Mouse (Mus musculus): ENCODE data around the gene Hid1. TPM values are rescaled to one million over a fixed set of nuclear protein-coding genes. Genes with fewer than 3 reads are reported as not detected.

Gene Hid1
- polyA plus RNA-seq (2017; shearing (Covaris generic)): 16.5 TPM

DNA sequence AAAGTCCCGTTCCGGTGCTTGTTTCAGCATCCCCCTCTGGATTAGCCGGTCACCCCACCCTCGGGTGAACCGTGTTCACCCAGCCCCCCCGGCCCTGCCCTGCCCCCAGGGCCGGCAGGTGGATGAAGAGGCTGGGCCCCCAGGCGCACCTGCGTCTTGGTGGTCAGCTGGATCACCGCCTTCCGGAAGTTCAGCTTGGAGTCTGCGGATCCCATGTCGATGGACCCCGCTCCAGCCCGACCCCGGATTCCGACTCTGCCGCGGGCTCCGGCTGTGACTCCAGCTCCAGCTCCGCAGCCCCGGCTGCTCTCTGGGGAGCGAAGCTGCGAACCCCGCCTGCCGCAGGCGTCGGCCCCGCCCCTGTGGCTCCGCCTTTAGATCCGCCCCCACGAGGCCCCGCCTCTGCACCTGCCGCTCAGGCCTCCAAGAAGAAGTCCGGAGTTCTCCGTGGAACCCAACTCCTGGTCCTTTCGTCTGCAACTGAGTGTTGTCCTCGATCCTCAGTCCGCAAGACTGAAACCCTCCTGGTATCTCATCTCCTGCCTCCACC lies at the start of gene Hid1:
TSS of gene Hid1 (minus strand) at position 362 of the 550 bp plus-strand sequence.

DNA sequence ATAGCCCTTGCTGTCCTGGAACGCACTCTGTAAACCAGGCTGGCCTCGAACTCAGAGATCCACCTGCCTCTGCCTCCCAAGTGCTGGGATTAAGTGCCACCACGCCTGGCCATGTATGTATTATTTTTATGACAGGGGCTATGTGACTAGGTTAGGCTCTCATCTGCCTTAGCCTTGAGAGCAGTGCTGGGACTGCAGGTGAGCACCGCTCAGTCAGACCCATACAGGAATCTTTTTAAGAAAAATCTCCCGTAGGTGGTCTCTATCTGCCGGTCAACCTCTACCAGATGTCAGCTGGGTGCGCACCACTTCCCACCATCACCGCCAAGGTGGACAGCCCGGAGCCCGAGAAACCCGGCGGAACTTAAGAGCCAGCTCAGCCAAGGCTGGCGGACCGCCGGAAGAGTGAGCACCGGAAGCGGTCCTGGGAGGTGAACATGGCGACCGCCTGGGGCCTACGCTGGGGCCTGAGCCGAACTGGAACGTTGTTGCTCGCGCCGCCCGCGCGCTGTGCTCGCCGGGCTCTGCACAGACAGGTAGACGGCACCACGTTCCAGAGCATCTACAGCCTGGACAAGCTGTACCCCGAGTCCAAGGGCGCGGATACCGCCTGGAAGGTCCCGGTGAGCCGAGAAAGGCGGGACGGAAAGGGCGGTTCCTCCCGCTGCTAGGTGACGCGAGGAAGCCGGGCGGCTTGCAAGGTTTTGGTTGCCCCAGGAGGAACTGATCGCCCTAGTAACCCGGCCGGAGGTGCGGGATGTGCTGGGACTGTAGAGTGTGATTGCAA lies 36.0 kb upstream of the Hid1 start, which contains the start of gene Mrpl58:
TSS of gene Mrpl58 (plus strand) at position 415 of the 787 bp plus-strand sequence.

GRCm38 (mm10) chr11:115381743-115382539 lies 14.4 kb upstream of the Hid1 start, which contains the start of gene Cdr2l:
Cdr2l (plus strand) TSS chr11:115381916.

DNA sequence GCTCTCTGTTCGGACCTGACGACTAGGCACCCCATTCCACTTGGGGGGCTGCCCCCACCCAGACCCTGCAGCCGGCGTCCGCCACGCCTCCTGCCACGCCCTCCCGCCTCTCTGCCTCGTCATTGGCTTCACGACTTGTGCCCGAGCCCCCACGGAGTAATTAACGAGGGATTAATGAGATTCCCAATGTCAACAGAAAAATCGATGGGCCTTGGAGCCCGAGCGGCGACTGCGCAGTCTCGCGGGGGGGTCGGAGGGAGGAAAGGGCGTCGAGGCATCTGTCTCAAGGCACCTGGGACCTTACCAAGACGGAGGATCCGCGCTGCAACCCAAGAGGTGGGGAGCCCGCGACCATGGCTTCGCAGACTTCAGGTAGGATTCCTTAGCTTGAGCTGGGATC lies 33.0 kb downstream of the Hid1 start, which contains the start of gene Otop3:
TSS of gene Otop3 (plus strand) at position 201 of the 400 bp plus-strand sequence.

DNA sequence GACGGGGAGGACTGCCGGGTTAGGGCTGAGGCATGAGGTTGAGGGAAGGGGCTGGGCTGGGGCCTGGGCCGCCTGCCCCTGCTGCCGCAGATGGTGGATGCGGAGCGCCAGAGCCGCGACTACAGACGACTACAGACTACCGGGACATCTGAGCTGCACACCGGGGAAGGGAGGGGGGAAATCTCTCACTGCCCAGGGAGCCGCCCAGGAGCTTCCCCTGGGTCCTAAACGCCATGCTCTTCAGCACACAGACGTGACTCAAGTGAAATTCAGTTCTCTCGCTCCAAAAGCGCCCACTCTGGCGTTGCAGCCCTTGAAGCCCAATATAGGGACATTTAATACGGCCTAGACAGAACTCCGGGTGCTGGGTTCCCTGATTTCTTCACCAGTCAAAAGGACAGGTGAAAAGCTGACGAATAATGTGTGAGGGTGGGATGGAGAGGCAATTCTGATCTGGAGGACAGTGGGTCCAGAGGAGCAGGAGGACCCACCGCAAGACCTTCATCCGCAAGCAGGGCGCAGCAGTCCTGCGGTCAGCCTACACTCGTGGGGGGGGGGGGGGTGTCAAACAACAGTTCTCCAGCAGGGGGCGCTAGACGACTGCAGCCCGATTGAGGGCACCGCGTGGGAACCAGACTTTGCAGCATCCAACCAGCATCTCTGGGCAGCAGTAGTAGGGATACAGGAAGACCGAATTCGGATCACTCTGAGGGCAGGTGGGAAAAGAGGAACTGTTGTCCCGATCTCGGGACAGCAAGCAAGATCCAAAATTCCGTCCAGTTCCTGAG lies 45.5 kb downstream of the Hid1 start, which contains the start of gene Ush1g:
TSS of gene Ush1g (minus strand) at position 136 of the 788 bp plus-strand sequence.

GRCm38 (mm10) chr11:115306863-115307262 lies 60.7 kb downstream of the Hid1 start, which contains the start of gene Otop2:
Otop2 (plus strand) TSS chr11:115307163.

Other genes with a start within 250 kb of the Hid1 start
- gene Cd300lf, start 233.8 kb downstream of the Hid1 start, polyA plus RNA-seq (2017; shearing (Covaris generic)): 0.58 TPM
- gene Slc9a3r1, start 204.4 kb downstream of the Hid1 start, polyA plus RNA-seq (2017; shearing (Covaris generic)): 407 TPM
- 16.5 TPM for gene Tmem104, start 180.3 kb downstream of the Hid1 start, polyA plus RNA-seq (2017; shearing (Covaris generic))
- gene Nat9, start 179.9 kb downstream of the Hid1 start, polyA plus RNA-seq (2017; shearing (Covaris generic)): 14.4 TPM
- gene Grin2c, start 100.5 kb downstream of the Hid1 start, polyA plus RNA-seq (2017; shearing (Covaris generic)): not detected
- gene Fdxr, start 90.7 kb downstream of the Hid1 start, polyA plus RNA-seq (2017; shearing (Covaris generic)): 44.7 TPM
- 1.6 TPM for gene Fads6, start 70.1 kb downstream of the Hid1 start, polyA plus RNA-seq (2017; shearing (Covaris generic))
- not detected for gene Otop2, start 60.6 kb downstream of the Hid1 start, polyA plus RNA-seq (2017; shearing (Covaris generic))
- gene Ush1g, start 45.7 kb downstream of the Hid1 start, polyA plus RNA-seq (2017; shearing (Covaris generic)): not detected
- gene Otop3, start 33.0 kb downstream of the Hid1 start, polyA plus RNA-seq (2017; shearing (Covaris generic)): not detected
- gene Cdr2l, start 14.2 kb upstream of the Hid1 start, polyA plus RNA-seq (2017; shearing (Covaris generic)): not detected
- gene Mrpl58, start 36.0 kb upstream of the Hid1 start, polyA plus RNA-seq (2017; shearing (Covaris generic)): 206 TPM
- 760 TPM for gene Atp5h, start 52.2 kb upstream of the Hid1 start, polyA plus RNA-seq (2017; shearing (Covaris generic))
- gene Kctd2, start 52.4 kb upstream of the Hid1 start, polyA plus RNA-seq (2017; shearing (Covaris generic)): 4.4 TPM
- not detected for gene Trim80, start 72.8 kb upstream of the Hid1 start, polyA plus RNA-seq (2017; shearing (Covaris generic))
- gene Slc16a5, start 94.7 kb upstream of the Hid1 start, polyA plus RNA-seq (2017; shearing (Covaris generic)): 23.6 TPM
- gene Armc7, start 107.9 kb upstream of the Hid1 start, polyA plus RNA-seq (2017; shearing (Covaris generic)): 115 TPM
- gene Nt5c, start 124.1 kb upstream of the Hid1 start, polyA plus RNA-seq (2017; shearing (Covaris generic)): 388 TPM
- gene Jpt1, start 146.6 kb upstream of the Hid1 start, polyA plus RNA-seq (2017; shearing (Covaris generic)): 645 TPM
- 775 TPM for gene Sumo2, start 168.5 kb upstream of the Hid1 start, polyA plus RNA-seq (2017; shearing (Covaris generic))
- gene Nup85, start 196.7 kb upstream of the Hid1 start, polyA plus RNA-seq (2017; shearing (Covaris generic)): 95.7 TPM
- gene Mrps7, start 236.2 kb upstream of the Hid1 start, polyA plus RNA-seq (2017; shearing (Covaris generic)): 68.3 TPM
- 71.5 TPM for gene Gga3, start 236.3 kb upstream of the Hid1 start, polyA plus RNA-seq (2017; shearing (Covaris generic))
- gene Mif4gd, start 245.2 kb upstream of the Hid1 start, polyA plus RNA-seq (2017; shearing (Covaris generic)): 198 TPM